Mouse (Mus musculus) megakaryocyte progenitor cell, adult 5-6 weeks (primary cell): ENCODE data around the gene Hmgcs1. TPM values are rescaled to one million over a fixed set of nuclear protein-coding genes. Genes with fewer than 3 reads are reported as not detected.
"Not testable (repeated sequence)": the region's sequence is repeated elsewhere in the genome, so short reads cannot be mapped to it uniquely, and the experiment has no call there.

Experiments used
- ATAC-seq: replicated peaks from 2 replicates; pipeline ENCODE4 v1.8.0; 2016; ENCODE audit warnings: mild to moderate bottlenecking, moderate TSS enrichment, inconsistent platforms; ENCODE audit not compliant: poor library complexity
- total RNA-seq, 2 experiments: library from RNA; stranded (forward) in 1 of 2; stranded (reverse) in 1 of 2; fragments of 157-497, 149-512 nt in 1 of 2; fragments of 200-1000 nt in 1 of 2; gene quantifications; 2 replicates each; pipeline versions ENCODE4 v1.2.3 to v1.2.4; 2015 to 2017

Gene Hmgcs1
- total RNA-seq (2015), result 20.1 and 21.7 TPM in 2 replicates
- total RNA-seq (2017), result 26.5 and 34.3 TPM in 2 replicates

DNA sequence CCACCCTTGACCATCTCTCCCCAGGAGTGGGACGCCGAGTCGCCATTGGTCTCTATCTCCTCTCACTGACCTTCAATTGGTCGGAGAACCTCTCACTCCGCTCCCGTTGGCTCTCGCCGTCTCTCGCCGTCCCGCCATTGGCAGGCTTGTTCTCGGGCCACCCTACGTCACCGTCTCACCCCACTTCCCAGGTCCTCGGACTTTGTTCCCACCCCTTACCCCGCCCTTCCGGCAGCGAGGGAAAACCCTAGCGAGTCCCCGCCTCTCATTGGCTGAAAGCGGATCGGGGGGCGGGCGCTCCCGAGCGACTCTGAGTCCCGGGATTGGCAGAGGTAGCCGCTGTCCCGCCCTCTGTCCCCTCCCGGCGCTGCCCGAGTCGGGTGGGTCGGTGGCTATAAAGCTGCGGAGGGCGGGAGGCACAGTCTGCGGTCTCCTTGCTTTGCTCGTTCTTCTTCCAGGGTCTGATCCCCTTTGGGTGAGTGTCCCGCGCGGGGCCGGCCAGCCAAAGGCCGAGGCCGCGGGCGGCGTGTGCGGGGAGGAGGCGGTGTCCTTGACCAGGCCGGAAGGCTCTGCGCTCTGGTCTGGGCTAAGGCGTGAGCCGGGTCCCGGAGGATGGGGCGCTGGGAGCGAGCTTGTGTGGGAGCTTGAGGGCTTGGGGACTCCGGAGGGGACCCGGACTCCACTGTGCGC is at the start of gene Hmgcs1:
Gene Hmgcs1 (plus strand): TSS at position 341 of the 690 bp plus-strand sequence.
- ATAC-seq, result peak; percentile 96

DNA sequence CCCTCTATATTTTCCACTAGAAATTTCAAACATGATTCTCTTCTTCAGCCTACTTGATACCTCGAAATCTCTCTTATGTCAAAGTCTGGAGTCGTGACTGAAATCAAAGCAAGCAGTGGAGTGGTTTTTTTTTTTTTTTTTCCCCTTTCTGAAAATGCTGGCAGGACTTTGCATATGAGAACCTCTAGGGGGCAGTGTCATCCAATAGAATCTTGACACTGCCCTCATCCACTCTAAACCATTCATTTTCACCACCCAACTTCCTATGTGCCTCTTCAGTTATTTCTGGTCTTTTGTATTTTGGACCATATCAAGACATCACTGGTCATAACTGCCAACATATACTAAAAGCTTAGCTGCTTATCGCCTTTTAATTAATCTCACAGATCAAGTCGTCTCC is 49.7 kb upstream of the Hmgcs1 start:
- peak; percentile 87 for ATAC-seq

DNA sequence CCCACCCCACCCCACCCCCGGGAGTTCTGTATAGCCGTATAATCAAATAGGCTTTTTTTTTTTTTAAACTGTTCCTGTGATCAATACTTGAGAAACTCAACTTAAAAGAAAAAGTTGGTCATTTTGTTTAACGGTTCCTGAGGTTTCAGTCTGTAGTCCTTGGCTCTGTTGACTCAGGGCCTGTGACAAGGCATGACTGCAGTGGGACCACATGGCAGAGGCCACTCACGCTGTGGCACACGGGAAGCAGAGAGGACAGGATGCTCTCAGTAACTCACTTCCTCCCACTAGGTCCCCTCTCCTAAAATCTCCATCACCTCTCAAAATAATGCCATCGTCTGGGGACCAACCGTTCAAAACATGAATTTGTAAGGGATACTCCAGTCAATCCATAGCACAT is 49.0 kb upstream of the Hmgcs1 start:
- no peak for ATAC-seq

DNA sequence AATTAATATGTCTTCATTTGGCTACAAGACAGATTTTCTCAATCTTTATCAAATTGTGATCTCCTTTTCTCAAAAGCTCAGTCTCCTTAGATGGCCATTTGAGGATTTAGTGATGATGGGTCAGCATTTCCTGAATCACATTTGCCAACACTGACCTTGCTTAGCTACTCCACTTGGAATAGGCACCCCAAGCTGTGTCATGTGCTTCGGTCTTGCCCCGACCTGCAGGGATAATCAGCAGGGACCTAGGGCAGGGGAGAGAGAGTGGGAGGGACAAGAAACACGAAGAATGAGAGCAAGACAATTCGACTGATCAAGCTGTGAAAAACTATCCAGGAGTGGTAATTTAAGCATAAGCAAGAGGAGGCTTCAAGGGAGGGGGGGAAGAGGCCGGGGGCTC is 45.4 kb upstream of the Hmgcs1 start:
- no peak for ATAC-seq

DNA sequence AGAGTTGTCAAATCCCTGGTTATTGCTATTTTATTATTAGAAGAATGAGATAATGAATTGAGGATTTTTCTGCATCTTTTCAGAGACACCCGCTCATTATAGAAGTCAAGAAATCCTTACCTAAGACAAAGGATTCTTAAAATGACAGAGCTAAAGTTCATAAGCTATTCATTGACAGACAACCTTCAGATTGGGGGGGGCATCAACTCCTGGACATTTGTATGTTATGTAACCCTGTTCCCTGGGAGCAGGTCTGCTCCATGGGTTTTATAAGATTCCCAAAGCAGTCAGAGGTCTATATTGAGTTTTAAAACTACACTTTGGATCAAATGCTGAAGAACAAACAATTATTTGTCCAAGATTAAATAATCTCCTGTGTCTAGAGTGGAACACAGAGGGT is 43.7 kb upstream of the Hmgcs1 start:
- no peak for ATAC-seq

DNA sequence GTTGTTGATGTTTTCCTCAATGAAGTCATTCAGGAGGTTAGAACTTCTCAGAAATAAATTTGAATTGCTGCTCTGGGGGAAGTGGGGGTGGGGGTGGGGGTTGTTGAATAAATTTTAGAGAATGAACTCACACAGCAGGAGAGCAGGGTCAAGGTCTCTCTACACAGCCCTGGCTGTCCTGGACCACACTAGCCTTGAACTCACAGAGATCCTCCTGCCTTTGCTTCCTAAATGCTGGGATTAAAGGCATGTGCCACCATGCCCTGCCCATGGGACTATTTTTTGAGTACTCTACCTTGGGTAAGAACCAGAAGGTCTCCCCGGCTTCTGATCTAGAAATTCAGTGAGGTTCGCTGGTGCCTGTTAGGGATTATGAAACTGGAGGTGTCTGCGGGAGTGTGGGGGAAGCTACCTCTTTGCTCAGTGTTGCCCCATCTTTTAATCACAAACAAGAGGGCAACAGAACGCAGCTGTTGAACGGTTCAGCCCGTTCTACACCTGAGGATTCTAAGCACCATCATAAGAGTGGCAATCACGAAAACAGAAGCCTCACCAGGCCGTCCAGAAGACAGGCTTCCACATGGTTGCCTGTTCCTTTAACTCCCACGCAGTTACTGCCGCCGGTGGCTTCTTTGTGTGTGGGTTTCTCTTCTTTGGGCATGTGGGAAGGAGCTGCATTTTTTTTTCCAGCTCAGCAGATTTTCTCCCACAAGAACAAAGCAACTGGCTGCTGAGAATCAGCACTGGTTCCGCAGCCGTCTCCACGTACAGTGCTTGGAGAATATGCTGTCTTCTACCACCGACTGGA is 41.1 kb upstream of the Hmgcs1 start:
- no peak for ATAC-seq

DNA sequence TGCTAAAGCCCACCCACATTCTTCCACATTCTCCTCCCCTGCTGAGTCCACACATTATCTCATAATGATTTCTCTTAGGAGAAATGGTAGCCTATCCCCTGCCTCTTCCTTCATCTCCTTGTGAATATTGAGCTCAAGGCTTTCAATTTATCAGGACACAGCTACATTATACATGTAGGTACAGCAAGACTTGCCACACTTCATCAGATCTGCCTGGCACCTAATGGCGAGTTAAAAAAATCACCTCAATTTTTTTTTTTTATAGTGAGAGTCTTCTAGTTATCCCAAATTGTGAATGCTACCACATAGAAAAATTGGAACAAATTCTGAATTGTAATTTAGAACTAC is 40.5 kb upstream of the Hmgcs1 start:
- no peak for ATAC-seq

DNA sequence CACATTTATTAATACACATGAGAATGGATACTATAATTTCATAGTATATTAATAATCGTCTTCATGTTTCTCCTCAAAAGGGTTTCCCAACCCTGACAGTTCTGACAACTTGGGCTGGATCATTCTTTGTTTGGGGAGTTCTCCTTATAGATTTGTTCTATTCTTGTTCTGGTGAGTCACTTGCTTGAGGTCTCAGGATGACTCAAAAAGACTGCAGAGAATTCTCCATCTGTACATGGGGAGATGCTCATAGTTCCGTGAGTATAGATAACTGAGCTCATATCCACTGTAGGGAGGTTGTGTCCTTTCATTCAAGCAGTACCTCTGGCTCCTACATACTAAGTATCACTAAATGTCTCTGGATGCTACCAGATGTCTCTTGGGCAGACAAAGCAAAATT is 35.4 kb upstream of the Hmgcs1 start:
- no peak for ATAC-seq

DNA sequence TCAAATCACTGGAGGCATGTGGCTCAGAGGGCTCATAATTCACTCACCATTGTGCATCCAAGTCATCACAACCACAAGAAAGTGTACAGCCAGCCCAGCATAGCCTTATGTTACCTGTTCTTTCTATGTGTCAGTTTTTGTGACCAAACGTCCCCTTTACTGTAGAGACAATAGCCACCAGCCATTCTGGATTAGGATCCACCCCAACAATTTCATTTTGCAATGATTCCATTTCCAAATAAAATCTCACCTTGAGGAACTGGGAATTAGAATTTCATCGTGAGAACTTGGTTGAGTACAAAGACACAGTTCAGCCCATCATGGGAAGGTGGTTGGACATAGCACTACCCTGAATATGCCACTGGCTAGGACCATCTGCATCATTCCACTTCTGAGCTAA is 33.9 kb upstream of the Hmgcs1 start:
- ATAC-seq, result no peak

DNA sequence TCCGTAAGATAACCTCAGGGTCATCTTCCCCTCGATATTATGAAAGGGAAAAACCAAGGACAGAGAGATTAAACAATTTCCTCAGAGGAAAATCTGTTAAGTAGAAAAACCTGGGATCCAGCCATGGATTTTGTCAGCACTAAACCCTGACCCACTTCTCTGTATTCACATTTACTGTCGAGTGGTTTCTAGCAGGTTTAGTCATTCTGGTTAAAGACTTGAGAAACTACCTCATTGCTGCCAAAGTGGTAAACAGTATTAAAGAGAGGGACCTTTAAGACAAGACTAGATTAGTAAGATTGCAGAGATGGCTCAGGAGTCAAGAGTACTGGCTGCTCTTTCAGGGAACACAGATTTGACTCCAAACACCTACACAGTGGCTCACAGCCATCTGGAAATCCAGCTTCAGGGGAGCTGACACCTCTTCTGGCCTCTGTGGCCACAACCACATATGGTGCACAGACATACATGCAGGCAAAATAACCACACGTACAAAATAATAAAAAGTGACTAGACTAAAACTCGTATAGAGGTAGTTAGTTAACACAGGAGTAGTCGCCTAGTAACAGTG is 33.2 kb upstream of the Hmgcs1 start:
- ATAC-seq, result no peak

DNA sequence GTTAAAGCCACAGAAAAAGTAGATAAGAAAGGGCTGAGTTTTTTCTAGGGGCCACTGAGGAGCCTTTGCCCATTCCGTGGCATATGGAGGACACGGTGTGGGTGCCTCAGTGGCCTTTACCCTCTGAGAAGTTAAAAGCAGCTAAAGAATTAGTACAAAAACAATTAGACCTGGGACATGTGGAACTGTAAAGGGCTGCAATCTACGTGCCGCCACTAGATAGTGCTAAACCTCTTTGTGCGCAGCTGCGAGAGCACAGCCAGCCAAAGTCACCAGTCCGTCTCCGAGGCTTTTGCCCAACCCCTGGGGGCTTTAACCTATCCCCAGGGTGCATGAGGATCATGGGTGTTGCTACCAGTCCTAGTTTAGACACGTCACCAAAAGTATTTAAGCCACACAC is 28.8 kb upstream of the Hmgcs1 start:
- ATAC-seq, result not testable (repeated sequence)

DNA sequence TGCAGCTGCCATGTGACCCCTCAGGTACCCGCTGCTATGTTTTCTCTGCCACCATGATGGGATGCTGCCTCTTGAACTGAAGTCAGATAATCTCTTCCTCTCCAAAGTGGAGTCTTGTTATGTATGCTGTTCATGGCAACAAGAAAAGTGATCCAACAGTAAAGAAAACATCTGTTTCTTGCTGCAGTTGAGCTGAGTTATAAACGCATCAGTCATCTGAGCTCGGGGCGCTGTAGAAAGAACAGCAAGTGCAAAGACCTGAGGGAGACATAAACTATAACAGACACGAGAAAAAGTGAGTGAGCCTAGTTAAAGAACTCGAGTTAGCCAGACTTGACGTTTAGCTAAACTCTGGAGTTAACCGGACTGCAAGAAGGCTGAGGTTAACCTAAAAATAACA is 11.4 kb upstream of the Hmgcs1 start:
- no peak for ATAC-seq

DNA sequence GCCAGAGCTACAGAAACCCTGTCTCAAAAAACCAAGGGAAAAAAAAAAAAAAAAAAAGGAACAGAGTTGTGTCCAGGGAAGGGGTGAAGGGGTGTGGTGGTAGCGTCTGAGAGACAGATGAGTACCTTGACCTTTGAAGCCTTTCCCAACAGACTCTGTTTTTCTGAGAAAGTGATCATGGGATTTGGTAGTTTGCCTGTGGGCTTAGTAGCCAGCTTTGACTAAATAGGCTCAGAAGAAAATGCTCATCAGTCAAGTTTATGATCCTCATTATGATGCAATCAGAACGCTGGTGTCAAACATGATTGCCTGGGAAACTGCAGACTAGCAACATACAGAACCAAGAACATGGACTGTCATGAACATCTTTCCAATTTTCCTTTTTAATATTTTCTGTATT is 10.5 kb upstream of the Hmgcs1 start:
- ATAC-seq, result no peak

DNA sequence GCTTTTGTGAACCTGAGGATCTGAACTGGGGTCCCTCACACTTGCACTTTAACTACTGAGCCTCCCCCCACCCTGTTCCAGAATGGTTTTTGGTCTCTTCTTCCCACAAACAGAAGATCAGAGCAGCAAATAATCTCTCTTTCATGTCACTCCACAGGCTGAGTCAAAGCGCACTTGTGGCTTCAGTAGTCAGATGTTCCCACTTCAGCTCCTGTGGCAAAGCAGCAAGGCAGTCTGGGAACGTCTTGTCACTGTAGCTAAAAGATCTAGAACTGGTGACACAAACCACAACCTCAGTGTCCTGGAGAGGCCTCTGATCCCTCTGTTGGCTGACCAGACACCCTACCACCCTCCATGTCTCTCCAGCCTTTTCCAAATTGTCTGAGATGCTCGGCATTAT is 9.0 kb upstream of the Hmgcs1 start:
- no peak for ATAC-seq

DNA sequence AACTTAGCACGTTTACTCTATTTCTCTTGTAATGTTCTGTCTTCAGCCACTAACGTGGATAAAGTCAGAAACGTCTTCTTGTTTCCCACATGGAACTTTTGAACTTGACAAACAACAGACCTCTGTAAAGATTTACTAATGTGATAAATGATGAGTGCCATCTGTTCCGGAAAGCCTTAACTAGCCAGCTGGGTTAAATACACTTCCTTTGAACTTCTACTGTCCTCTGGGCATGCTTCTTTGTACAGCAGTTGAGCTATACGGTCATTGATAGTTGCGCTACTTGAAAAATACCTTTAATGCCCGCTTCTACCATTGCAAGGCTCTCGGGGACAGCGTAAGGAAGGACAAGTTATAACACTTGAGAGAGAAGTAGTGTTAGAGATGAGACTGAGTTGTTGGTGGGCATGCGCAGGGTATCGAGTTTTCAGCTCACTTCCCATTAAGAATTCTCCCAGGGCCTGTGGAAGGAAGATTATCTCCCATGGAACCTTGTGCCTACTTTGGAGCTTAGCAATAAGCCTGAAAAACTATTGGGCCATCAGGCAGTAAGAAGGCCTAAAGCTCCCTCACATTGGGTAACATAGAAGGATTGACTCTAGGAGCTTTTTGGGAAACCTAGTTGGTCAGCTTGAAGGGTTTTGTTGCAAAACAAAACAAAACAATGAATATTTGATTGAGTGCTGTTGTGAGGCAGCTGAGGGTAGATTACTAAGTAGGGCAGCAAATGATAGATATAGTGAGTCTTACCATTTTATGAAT is 5.6 kb upstream of the Hmgcs1 start:
- ATAC-seq, result no peak

DNA sequence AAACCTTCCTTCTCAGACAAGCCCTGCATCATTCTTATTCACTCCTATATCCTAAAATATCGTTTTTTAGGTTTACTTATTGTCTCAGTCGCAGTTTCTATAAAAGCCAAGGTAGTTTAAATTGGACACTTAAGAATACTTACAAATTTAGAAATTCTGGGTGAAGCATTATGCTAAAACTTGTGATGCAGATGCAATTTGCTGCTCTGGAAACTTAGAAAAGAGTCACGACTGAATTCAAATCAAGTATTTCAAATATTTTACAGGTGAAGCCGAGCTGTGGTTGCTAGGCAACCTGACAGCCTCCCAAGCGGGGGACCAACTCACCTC is 505 bp upstream of the Hmgcs1 start:
- no peak for ATAC-seq

DNA sequence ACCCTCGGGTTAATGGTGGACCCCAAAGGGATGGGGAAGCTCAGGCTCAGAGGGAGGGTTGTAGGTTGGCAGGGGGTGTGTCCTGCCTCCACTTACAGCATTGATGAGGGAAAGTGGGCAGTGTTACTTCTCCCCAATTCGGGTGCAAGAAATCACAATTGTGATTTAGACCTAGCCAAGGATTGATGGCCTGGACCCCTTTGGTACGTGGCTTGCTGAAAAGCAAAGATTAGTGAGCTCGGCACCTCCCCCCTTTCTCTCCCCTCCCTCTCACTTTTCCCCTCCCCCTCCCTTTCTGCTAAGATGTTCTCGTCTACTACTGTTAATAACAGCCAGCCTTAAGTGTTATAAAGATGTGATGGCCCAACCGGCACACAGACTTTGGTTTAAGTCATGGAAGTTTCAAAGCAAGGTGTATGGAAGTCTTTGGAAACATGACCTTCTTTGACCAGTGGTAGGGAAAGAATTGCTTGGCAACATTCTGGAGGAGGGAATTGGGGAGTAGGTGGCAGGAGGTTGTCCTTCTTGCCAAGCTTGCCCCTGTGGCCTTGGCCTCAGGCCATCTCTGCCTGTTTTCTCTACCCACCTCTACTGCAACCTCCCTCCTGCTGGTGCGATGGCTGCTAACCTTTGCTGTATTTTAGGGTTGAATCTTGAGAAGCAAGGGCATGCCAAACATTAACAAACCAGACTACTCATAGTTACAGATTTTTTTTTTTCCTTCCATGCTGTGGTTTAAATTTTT is 869 bp downstream of the Hmgcs1 start:
- ATAC-seq, result peak; percentile 9

DNA sequence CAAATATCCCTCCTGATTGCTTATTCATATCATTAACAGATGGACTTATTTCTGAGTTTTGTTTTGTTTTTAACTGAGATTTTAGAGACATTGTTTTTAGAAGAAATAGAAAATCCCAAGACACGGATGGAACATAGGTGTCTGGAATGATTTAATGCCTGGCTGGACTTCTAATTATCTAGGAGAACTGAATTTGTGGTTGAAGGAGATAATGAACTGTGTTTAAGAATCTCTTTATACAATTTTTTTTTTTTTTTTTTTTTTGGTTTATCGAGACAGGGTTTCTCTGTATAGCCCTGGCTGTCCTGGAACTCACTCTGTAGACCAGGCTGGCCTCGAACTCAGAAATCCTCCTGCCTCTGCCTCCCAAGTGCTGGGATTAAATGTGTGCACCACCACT is 1.8 kb downstream of the Hmgcs1 start:
- not testable (repeated sequence) for ATAC-seq

DNA sequence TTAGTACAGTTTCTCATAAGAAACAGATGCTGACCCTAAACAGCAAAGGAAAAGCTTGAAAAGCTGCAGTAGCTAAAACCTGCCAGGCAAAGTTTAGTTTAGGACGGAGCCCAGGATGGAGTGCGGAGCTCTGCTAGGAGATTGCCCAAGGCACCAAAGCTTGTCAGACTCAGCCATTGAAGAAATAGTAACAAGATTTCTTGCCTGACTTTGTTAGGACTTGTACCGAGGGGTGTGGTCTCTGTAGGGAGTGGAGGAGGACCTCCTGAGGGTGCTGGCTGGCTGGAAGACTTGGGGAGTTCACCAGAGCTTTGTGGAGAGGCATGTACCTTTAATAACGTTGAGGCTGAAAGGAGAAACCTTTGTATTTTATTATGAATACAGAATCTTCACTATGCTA is 5.5 kb downstream of the Hmgcs1 start:
- ATAC-seq, result no peak

DNA sequence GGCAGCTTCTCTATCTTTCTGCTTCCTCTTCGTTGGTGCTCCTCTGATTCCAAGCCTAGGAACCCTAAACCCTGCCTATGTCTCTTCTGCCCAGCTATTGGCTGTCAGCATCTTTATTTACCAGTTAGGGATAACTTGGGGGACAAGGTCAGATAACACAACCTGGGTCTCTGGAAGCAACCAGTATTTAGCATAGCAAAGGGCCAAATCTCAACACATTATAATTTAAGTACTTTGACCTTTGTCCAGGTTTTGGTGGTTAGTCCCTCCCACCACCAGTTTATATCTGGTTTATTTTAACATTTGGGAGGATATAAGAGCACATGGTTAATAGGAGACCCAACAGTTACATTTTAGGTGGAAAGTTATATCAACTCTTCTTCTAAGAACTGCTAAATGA is 6.3 kb downstream of the Hmgcs1 start:
- no peak for ATAC-seq

DNA sequence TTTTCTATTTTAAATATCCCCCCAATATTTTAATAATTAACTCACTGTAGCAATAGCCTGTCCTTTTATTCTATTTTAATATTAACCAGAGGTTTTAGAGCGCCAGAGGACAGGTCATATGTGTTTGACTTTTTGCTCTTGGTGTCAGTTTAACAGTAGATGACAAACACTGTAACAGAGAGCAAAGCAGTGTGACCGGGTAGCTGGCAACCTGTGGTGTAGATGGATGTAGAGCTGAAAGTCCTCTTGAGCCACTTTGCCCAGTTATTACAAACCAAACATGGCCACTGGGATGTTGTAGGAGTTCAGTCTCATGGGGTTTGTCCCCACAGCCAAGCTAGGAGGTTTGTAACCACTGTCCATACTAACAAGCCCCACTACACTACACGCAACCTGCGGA is 8.3 kb downstream of the Hmgcs1 start:
- ATAC-seq, result no peak
